Mouse (Mus musculus) C2C12 (cell line): Measurements from ENCODE around the gene Tsen15. TPM values are rescaled to one million over a fixed set of nuclear protein-coding genes. Genes with fewer than 3 reads are reported as not detected.
"Not testable (repeated sequence)": the region's sequence is repeated elsewhere in the genome, so short reads cannot be mapped to it uniquely, and the experiment has no call there.

Experiments used
- H3K27me3 ChIP-seq: one replicate; pipeline ENCODE4 v1.6.1; 2011; ENCODE audit not compliant: control insufficient read depth, insufficient read depth, insufficient read length
- H3K36me3 ChIP-seq: one replicate; pipeline ENCODE4 v1.6.1; 2011; ENCODE audit not compliant: control insufficient read depth, insufficient read depth
- H3K4me3 ChIP-seq: one replicate; pipeline ENCODE4 v1.5.1; 2011; ENCODE audit warnings: mild to moderate bottlenecking, control low read depth; ENCODE audit not compliant: poor library complexity, insufficient read depth, severe bottlenecking
- H3K79me2 ChIP-seq: one replicate; pipeline ENCODE4 v1.6.1; 2011; ENCODE audit not compliant: control insufficient read depth, insufficient read depth
- H3K79me3 ChIP-seq: one replicate; pipeline ENCODE4 v1.6.1; 2011; ENCODE audit warnings: low read depth, control low read depth
- H3ac ChIP-seq: one replicate; pipeline ENCODE3; 2011; ENCODE audit warnings: low read depth; ENCODE audit not compliant: control insufficient read depth, insufficient read length
- CEBPB ChIP-seq: IDR thresholded peaks from one replicate; pipeline ENCODE4 v1.6.1; 2011; ENCODE audit warnings: low read depth, mild to moderate bottlenecking, control low read depth, moderate library complexity
- CTCF ChIP-seq: IDR thresholded peaks from one replicate; pipeline ENCODE4 v1.5.1; 2011; ENCODE audit not compliant: control insufficient read depth, insufficient read depth, insufficient read length
- FOSL1 ChIP-seq: IDR thresholded peaks from one replicate; pipeline ENCODE4 v1.8.0; 2011; ENCODE audit warnings: mild to moderate bottlenecking, low read length; ENCODE audit not compliant: poor library complexity, insufficient read depth, severe bottlenecking
- MAX ChIP-seq: IDR thresholded peaks from one replicate; pipeline ENCODE4 v1.6.1; 2011; ENCODE audit warnings: mild to moderate bottlenecking, control low read depth
- MYOD1 ChIP-seq: IDR thresholded peaks from one replicate; pipeline ENCODE4 v1.6.1; 2011; ENCODE audit warnings: low read depth; ENCODE audit not compliant: control insufficient read depth, insufficient read length
- MYOG ChIP-seq: IDR thresholded peaks from one replicate; pipeline ENCODE4 v1.6.1; 2011; ENCODE audit not compliant: control insufficient read depth, insufficient read length; ENCODE audit errors: extremely low read depth
- USF1 ChIP-seq: IDR thresholded peaks from one replicate; pipeline ENCODE4 v1.6.1; 2011; ENCODE audit warnings: low read depth, mild to moderate bottlenecking, control low read depth, moderate library complexity
- polyA plus RNA-seq: library from polyadenylated mRNA; unstranded; fragments of >200 nt; fragmentation: generic; extraction: Trizol; gene quantifications from one replicate; pipeline ENCODE4 v1.2.1, GENCODE M21; 2012; ENCODE audit warnings: missing spikeins

The Tsen15 gene
- polyA plus RNA-seq, 1 experiment = 31.4 TPM

DNA sequence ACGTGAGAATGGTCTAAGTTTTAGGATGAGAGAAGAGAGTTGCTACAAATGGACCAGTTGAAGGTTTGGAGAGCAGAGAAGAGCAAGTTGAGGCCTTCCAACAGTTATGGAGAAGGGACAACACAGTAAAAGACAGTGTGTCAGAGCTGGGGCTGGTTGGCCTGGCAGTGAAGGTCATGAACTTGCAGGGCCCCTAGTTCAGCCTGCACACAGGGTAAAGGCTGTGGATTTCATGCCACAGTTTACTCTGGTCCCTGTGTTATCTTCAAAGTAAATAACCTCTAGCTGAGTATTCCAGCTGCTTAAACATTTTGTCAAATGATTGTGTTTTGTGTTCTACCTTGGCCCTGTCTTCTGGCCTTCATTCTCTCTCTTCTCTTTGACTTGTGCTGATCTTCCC lies 12.2 kb upstream of the Tsen15 start:
- H3K27me3 ChIP-seq = peaks cover 23% of the 10 kb centered on the region
- H3K79me2 ChIP-seq = no peaks in the 10 kb centered on the region
- no peak overlapping the region for H3K4me3 ChIP-seq
- TF ChIP-seq CTCF (no peak), MAX (no peak), USF1 (no peak), CEBPB (no peak)
- H3K79me3 ChIP-seq = no peaks in the 10 kb centered on the region
- H3K36me3 ChIP-seq = no peaks in the 10 kb centered on the region
- no peak overlapping the region for H3ac ChIP-seq

DNA sequence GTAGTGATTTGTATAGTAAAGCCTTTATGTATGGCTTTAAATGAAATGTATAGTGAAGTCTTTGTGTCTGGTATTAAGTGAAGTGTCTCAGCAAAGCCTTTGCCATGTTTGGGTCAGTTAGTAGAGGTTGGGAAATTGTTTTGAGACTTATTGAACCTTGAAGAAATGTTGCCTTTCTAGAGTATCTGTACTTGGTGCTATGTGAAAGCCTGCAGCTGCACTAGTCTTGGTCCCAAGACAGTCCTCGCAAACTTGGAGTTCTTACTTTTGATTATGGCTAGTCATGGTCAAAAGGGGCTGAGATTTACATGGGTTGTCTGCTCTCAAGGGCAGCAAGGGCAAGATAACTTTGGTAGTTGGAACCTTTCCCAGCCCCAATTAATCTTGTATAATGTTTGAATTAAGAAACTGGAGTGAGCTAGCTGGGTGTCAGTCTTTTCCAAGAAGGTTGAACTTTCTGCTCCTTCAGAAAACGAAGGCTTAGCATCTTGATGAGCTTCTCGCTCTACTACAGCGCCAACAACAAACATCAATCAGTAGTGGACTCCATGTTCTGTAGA lies 8.5 kb upstream of the Tsen15 start:
- TF ChIP-seq CEBPB = no peak

DNA sequence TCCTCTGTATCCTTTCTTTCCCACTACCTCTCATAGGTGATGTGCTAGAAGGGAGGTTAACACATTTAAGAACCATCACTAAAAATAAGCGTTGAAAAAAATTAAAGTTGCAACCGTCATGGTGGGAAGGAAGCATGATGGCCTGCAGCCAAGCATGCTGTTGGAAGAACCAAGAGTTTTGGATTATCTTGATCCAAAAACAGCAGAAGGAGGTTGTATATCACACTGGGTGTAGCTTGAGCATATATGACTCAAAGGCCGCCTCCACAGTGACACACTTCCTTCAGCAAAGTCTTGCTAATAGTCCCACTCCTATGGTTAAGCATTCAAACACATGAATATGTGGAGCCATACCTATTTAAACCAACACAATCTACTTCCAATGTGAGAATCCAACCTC lies 7.6 kb upstream of the Tsen15 start:
- Histone ChIP-seq H3ac (no peak overlapping the region), H3K79me3 (no peaks in the 10 kb centered on the region), H3K4me3 (no peak overlapping the region), H3K36me3 (no peaks in the 10 kb centered on the region), H3K27me3 (no peaks in the 10 kb centered on the region), H3K79me2 (no peaks in the 10 kb centered on the region)
- TF ChIP-seq USF1 = no peak
- no peak for TF ChIP-seq MYOG
- TF ChIP-seq FOSL1 = no peak
- no peak for TF ChIP-seq CTCF
- TF ChIP-seq CEBPB = no peak
- no peak for TF ChIP-seq MAX
- TF ChIP-seq MYOD1 = no peak

More for the DNA sequence above, 8.5 kb upstream of the Tsen15 start:
- Histone ChIP-seq H3K4me3 (no peak overlapping the region), H3K79me2 (no peaks in the 10 kb centered on the region), H3K36me3 (no peaks in the 10 kb centered on the region), H3K79me3 (no peaks in the 10 kb centered on the region), H3ac (no peak overlapping the region), H3K27me3 (peaks cover 6% of the 10 kb centered on the region)

DNA sequence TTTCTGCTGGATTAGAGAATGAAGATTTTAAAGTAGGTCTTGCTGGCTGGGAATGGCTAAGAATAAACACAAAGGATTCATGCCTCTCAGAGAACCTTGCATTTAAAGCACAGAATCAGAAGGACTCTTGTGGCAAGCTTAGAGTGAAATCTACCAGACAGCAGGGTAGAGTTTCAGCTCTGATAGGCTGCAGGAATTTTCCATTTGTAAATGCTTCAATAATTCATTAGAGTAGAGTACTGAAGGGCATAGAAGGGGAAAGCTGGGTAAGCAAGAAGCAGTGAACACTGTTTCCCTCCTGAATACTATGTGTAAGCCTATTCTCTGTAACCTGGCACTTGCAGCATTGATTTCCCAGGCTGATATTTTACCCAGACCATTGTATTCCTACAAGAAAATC lies 2.8 kb upstream of the Tsen15 start:
- Histone ChIP-seq H3K36me3 (no peaks in the 10 kb centered on the region), H3K79me2 (peaks cover 18% of the 10 kb centered on the region), H3ac (no peak overlapping the region), H3K27me3 (no peaks in the 10 kb centered on the region), H3K4me3 (no peak overlapping the region), H3K79me3 (peaks cover 2% of the 10 kb centered on the region)
- TF ChIP-seq MYOG (no peak), MYOD1 (no peak), CTCF (no peak), USF1 (no peak), FOSL1 (no peak), CEBPB (no peak), MAX (no peak)

DNA sequence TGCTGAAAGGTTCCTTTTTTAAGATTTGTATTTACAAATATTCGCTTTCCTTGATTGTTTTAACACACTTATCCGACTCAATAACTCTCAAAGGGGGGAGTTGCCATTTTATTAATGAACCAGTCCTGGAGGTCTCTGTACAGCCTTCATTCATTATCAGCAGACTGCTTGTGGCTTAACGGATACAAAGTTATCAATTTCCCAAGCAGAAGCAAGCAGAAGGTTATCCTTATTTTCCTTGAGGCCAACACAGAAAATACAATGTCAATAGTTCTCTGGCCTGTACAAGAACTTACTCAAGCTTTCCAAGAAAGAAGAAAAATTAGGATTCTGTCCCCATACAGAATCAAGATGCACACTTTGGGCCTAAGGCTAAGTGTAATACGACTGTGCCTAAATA lies 795 bp downstream of the Tsen15 start:
- Histone ChIP-seq H3ac (peak overlapping the region; percentile 99), H3K79me2 (peaks cover 21% of the 10 kb centered on the region), H3K4me3 (peak overlapping the region; percentile 61)
- not testable (repeated sequence) for H3K27me3 ChIP-seq, H3K36me3 ChIP-seq, H3K79me3 ChIP-seq

DNA sequence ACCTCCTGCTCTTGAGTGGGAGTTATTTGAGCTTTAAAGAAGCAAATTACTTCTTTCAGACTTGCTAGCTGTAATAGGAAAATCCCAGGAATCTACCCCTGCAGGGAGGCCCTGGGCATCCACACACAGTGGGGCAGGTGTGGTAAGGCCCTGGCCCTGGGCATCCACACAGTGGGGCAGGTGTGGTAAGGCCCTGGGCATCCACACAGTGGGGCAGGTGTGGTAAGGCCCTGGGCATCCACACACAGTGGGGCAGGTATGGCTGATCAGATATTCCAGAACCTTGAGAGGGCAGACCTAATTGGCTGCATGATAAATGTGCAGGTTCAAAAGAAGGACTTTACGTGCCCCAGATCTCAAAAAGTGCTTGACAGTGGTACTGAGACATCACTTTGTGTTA lies 1.9 kb downstream of the Tsen15 start:
- H3ac ChIP-seq = no peak overlapping the region
- TF ChIP-seq MAX (no peak), CEBPB (no peak), FOSL1 (no peak), CTCF (no peak), MYOG (no peak), USF1 (no peak), MYOD1 (no peak)
- H3K79me2 ChIP-seq = peaks cover 21% of the 10 kb centered on the region
- H3K79me3 ChIP-seq = peaks cover 4% of the 10 kb centered on the region
- peaks cover 5% of the 10 kb centered on the region for H3K36me3 ChIP-seq
- no peaks in the 10 kb centered on the region for H3K27me3 ChIP-seq
- no peak overlapping the region for H3K4me3 ChIP-seq
